Mouse (Mus musculus): ENCODE results near the gene Cpa5. TPM values are rescaled to one million over a fixed set of nuclear protein-coding genes. Genes with fewer than 3 reads are reported as not detected.

The Cpa5 gene
- polyA plus RNA-seq, 1 experiment from 2014 or later, result not detected

DNA sequence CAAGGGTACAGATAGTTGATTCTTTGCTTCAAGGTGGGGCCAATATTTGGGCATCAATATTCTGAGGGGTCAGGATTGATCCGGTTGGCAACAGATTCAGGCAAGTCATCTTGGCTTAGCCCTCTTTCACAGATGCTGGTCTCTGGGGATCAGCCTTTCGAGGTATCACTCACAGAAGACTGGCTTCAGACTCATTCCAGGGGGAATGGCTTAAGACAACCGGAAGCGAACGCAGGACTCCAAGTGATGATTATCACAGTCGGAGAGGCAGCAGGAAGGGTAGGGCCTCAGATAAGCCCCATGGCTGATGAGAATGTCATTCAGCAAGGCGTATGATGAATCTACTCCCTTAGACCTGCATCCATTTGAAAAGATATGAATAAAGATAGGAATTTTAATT is 16.4 kb upstream of the Cpa5 start:
- H3K9ac ChIP-seq (replicated peaks; ENCODE audit: low read length), result no peak overlapping the region
- no peak for ATAC-seq (ENCODE audit: low FRiP score, low TSS enrichment)

GRCm38 (mm10) chr6:30596230-30596898 is 14.4 kb upstream of the Cpa5 start:
- peaks cover 5% of the 10 kb centered on the region for H3K4me1 ChIP-seq (ENCODE audit: control insufficient read depth, insufficient read depth, low read length)
- no peak overlapping the region for H3K4me2 ChIP-seq (ENCODE audit: low read length)
- no peak overlapping the region for H3K9ac ChIP-seq (replicated peaks; ENCODE audit: low read length)
- DNase-seq (no peak), ATAC-seq (ENCODE audit: low FRiP score, low TSS enrichment) (no peak)
- no peaks in the 10 kb centered on the region for H3K27me3 ChIP-seq (ENCODE audit: control insufficient read depth, insufficient read depth, low read length)
- no peak overlapping the region for H3K4me3 ChIP-seq (replicated peaks; ENCODE audit: low read depth, low read length)
- 90% methylated on average over 8 of the region's 8 CpGs for WGBS
- no peaks in the 10 kb centered on the region for H3K36me3 ChIP-seq (ENCODE audit: control insufficient read depth, insufficient read depth, low read length)
- H3K27ac ChIP-seq (replicated peaks; ENCODE audit: low read depth, low read length), result no peak overlapping the region
- no peaks in the 10 kb centered on the region for H3K9me3 ChIP-seq (ENCODE audit: control insufficient read depth, low read length)

More for the DNA sequence above, 16.4 kb upstream of the Cpa5 start:
- Histone ChIP-seq H3K27me3 (ENCODE audit: control insufficient read depth, insufficient read depth, low read length) (no peaks in the 10 kb centered on the region), H3K27ac (replicated peaks; ENCODE audit: low read depth, low read length) (no peak overlapping the region), H3K4me3 (replicated peaks; ENCODE audit: low read depth, low read length) (no peak overlapping the region), H3K4me1 (ENCODE audit: control insufficient read depth, insufficient read depth, low read length) (peaks cover 5% of the 10 kb centered on the region), H3K36me3 (ENCODE audit: control insufficient read depth, insufficient read depth, low read length) (no peaks in the 10 kb centered on the region), H3K4me2 (ENCODE audit: low read length) (no peak overlapping the region), H3K9me3 (ENCODE audit: control insufficient read depth, low read length) (no peaks in the 10 kb centered on the region)
- 77% methylated on average over 7 of the region's 7 CpGs for WGBS
- no peak for DNase-seq

DNA sequence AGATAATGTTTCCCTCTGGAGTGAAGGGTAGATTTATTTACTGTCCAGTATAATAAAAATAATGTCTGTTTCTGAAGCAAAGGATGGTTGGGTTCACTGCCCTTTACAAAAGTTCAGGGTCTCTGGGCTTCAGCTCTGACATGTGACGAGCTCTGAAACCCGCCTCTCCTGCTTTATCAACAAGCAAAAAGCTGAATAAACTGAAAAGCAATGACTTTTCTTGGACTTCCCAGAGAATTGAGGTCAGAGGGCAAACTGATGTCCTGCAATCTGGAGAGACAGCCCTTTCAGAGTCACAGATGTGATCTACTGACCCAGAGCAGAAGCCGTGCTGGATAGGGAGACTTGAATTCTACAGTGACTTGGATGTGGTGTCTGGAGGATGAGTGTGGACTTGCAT is 10.8 kb upstream of the Cpa5 start:
- DNase-seq, result no peak
- Histone ChIP-seq H3K9ac (replicated peaks; ENCODE audit: low read length) (no peak overlapping the region), H3K9me3 (ENCODE audit: control insufficient read depth, low read length) (no peaks in the 10 kb centered on the region), H3K4me2 (ENCODE audit: low read length) (no peak overlapping the region), H3K27me3 (ENCODE audit: control insufficient read depth, insufficient read depth, low read length) (no peaks in the 10 kb centered on the region), H3K4me3 (replicated peaks; ENCODE audit: low read depth, low read length) (no peak overlapping the region), H3K36me3 (ENCODE audit: control insufficient read depth, insufficient read depth, low read length) (no peaks in the 10 kb centered on the region), H3K27ac (replicated peaks; ENCODE audit: low read depth, low read length) (no peak overlapping the region), H3K4me1 (ENCODE audit: control insufficient read depth, insufficient read depth, low read length) (no peaks in the 10 kb centered on the region)
- ATAC-seq (ENCODE audit: low FRiP score, low TSS enrichment), result no peak
- WGBS, result 58% methylated on average over 3 of the region's 3 CpGs

DNA sequence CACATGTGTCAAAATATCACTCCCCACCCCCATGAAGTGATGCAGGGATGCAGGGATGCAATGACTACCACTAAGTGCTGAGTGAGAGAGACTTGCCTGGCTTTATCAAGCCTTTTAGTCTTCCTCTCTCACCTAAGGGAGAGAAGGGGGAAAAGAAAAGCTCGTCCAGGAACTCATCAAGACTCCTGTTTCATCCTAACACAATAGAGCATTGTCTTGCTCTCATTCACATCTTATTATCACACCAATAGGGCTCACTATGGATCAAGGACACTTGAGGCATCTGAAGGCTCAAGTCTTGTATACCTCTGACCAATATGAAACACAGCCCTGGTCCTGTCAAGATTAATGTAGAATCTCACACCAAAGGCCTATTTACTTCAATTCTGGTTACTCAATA is 9.8 kb upstream of the Cpa5 start:
- Histone ChIP-seq H3K4me1 (ENCODE audit: control insufficient read depth, insufficient read depth, low read length) (no peaks in the 10 kb centered on the region), H3K9ac (replicated peaks; ENCODE audit: low read length) (no peak overlapping the region), H3K27ac (replicated peaks; ENCODE audit: low read depth, low read length) (no peak overlapping the region), H3K9me3 (ENCODE audit: control insufficient read depth, low read length) (no peaks in the 10 kb centered on the region), H3K4me2 (ENCODE audit: low read length) (no peak overlapping the region), H3K36me3 (ENCODE audit: control insufficient read depth, insufficient read depth, low read length) (no peaks in the 10 kb centered on the region), H3K4me3 (replicated peaks; ENCODE audit: low read depth, low read length) (no peak overlapping the region), H3K27me3 (ENCODE audit: control insufficient read depth, insufficient read depth, low read length) (no peaks in the 10 kb centered on the region)
- no peak for DNase-seq
- 44% methylated on average over 1 of the region's 1 CpGs for WGBS
- no peak for ATAC-seq (ENCODE audit: low FRiP score, low TSS enrichment)

DNA sequence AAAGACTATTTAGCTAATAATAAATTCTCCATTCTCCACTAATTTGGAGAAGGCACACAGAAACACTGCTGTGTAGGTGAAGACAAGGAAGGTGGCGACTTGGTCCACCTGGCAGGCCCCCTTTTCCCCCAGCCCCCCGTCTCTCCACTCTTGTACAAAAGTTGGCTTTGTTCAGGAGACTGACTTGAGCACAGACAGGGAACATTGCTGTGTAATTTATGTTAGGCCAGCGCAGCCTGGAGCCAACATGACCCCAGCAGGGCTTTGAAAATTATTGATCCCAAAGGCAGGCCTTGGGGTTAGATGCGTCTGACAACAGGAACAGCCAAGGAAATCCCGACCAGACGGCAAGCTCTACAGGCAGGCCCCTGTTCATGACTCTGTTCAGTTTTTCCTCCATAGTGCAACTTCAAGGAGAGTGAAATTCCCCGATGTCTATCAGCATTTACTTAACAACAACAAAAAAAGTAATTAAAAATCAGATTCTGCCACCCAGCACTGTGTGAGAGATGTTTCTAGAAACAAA is 6.4 kb upstream of the Cpa5 start:
- no peak for DNase-seq
- WGBS, result 79% methylated on average over 7 of the region's 7 CpGs
- no peak for ATAC-seq (ENCODE audit: low FRiP score, low TSS enrichment)

GRCm38 (mm10) chr6:30605111-30605510 is 5.7 kb upstream of the Cpa5 start:
- WGBS, result 91% methylated on average over 4 of the region's 4 CpGs
- no peak for DNase-seq

More for the DNA sequence above, 6.4 kb upstream of the Cpa5 start:
- no peaks in the 10 kb centered on the region for H3K27me3 ChIP-seq (ENCODE audit: control insufficient read depth, insufficient read depth, low read length)
- no peak overlapping the region for H3K9ac ChIP-seq (replicated peaks; ENCODE audit: low read length)
- no peak overlapping the region for H3K4me2 ChIP-seq (ENCODE audit: low read length)
- no peaks in the 10 kb centered on the region for H3K4me1 ChIP-seq (ENCODE audit: control insufficient read depth, insufficient read depth, low read length)
- no peak overlapping the region for H3K27ac ChIP-seq (replicated peaks; ENCODE audit: low read depth, low read length)
- H3K36me3 ChIP-seq (ENCODE audit: control insufficient read depth, insufficient read depth, low read length), result no peaks in the 10 kb centered on the region
- no peak overlapping the region for H3K4me3 ChIP-seq (replicated peaks; ENCODE audit: low read depth, low read length)
- no peaks in the 10 kb centered on the region for H3K9me3 ChIP-seq (ENCODE audit: control insufficient read depth, low read length)

DNA sequence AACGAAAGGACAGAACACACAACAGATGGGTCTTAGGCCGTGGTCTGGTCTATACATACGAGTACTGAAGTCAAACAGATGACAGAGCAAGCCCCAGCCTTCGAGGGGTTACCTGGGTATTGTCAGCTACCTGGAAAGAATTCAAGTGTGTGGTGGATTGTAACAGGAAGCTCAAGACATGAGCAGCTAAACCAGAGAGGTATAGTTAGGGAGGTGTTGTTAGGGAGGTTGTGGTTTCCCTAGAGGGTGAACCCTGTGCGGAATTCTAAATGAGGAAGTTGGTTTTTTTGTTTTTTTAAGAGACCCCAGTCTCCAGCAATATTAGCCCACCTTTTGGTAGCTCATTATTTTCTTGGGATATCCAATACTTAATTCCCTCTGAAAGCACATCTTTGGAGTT is 5.1 kb upstream of the Cpa5 start:
- no peak for DNase-seq
- Histone ChIP-seq H3K4me3 (replicated peaks; ENCODE audit: low read depth, low read length) (no peak overlapping the region), H3K27me3 (ENCODE audit: control insufficient read depth, insufficient read depth, low read length) (no peaks in the 10 kb centered on the region), H3K4me1 (ENCODE audit: control insufficient read depth, insufficient read depth, low read length) (no peaks in the 10 kb centered on the region), H3K9me3 (ENCODE audit: control insufficient read depth, low read length) (no peaks in the 10 kb centered on the region), H3K27ac (replicated peaks; ENCODE audit: low read depth, low read length) (no peak overlapping the region), H3K4me2 (ENCODE audit: low read length) (no peak overlapping the region), H3K36me3 (ENCODE audit: control insufficient read depth, insufficient read depth, low read length) (no peaks in the 10 kb centered on the region), H3K9ac (replicated peaks; ENCODE audit: low read length) (no peak overlapping the region)
- WGBS, result 87% methylated on average over 5 of the region's 5 CpGs
- ATAC-seq (ENCODE audit: low FRiP score, low TSS enrichment), result no peak

More at GRCm38 (mm10) chr6:30605111-30605510, 5.7 kb upstream of the Cpa5 start:
- no peak for ATAC-seq (ENCODE audit: low FRiP score, low TSS enrichment)
- H3K4me2 ChIP-seq (ENCODE audit: low read length), result no peak overlapping the region
- H3K4me1 ChIP-seq (ENCODE audit: control insufficient read depth, insufficient read depth, low read length), result no peaks in the 10 kb centered on the region
- no peaks in the 10 kb centered on the region for H3K36me3 ChIP-seq (ENCODE audit: control insufficient read depth, insufficient read depth, low read length)
- H3K27me3 ChIP-seq (ENCODE audit: control insufficient read depth, insufficient read depth, low read length), result no peaks in the 10 kb centered on the region
- no peak overlapping the region for H3K9ac ChIP-seq (replicated peaks; ENCODE audit: low read length)
- no peaks in the 10 kb centered on the region for H3K9me3 ChIP-seq (ENCODE audit: control insufficient read depth, low read length)
- H3K4me3 ChIP-seq (replicated peaks; ENCODE audit: low read depth, low read length), result no peak overlapping the region
- no peak overlapping the region for H3K27ac ChIP-seq (replicated peaks; ENCODE audit: low read depth, low read length)

- H3K27ac ChIP-seq (replicated peaks; ENCODE audit: low read depth, low read length), result no peak overlapping the region
Observed at GRCm38 (mm10) chr6:30611212-30611611, 402 bp downstream of the Cpa5 start.

DNA sequence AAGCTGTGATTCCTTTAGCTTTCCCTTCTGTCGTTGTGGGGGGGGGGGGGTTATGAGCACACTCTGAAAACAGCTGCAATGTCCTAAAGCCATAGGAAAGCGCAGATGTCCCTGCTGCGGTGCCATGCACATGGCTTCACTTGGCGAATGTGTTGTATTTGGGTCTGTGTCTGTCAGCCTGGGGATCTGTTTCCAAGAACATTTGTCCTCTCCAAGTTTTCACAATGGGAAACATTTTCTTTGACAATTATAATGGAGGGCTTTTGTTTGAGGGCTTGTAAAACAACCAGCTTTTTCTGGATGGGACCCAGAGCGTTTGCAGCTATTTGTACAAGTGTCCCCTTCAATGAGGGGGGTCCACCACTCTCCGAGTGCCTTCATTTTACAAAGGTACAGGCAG is 3.4 kb downstream of the Cpa5 start:
- ATAC-seq (ENCODE audit: low FRiP score, low TSS enrichment), result no peak
- Histone ChIP-seq H3K4me3 (replicated peaks; ENCODE audit: low read depth, low read length) (no peak overlapping the region), H3K4me2 (ENCODE audit: low read length) (no peak overlapping the region), H3K27ac (replicated peaks; ENCODE audit: low read depth, low read length) (no peak overlapping the region), H3K36me3 (ENCODE audit: control insufficient read depth, insufficient read depth, low read length) (no peaks in the 10 kb centered on the region), H3K9ac (replicated peaks; ENCODE audit: low read length) (no peak overlapping the region), H3K27me3 (ENCODE audit: control insufficient read depth, insufficient read depth, low read length) (no peaks in the 10 kb centered on the region), H3K4me1 (ENCODE audit: control insufficient read depth, insufficient read depth, low read length) (peaks cover 48% of the 10 kb centered on the region), H3K9me3 (ENCODE audit: control insufficient read depth, low read length) (no peaks in the 10 kb centered on the region)
- whole genome bisulfite sequencing, result 71% methylated on average over 6 of the region's 6 CpGs
- no peak for DNase-seq

More at GRCm38 (mm10) chr6:30611212-30611611, 402 bp downstream of the Cpa5 start:
- H3K4me1 ChIP-seq (ENCODE audit: control insufficient read depth, insufficient read depth, low read length), result peaks cover 18% of the 10 kb centered on the region
- H3K9me3 ChIP-seq (ENCODE audit: control insufficient read depth, low read length), result no peaks in the 10 kb centered on the region
- ATAC-seq (ENCODE audit: low FRiP score, low TSS enrichment) (no peak), DNase-seq (no peak)
- no peaks in the 10 kb centered on the region for H3K36me3 ChIP-seq (ENCODE audit: control insufficient read depth, insufficient read depth, low read length)
- H3K27me3 ChIP-seq (ENCODE audit: control insufficient read depth, insufficient read depth, low read length), result no peaks in the 10 kb centered on the region
- no peak overlapping the region for H3K4me3 ChIP-seq (replicated peaks; ENCODE audit: low read depth, low read length)
- 29% methylated on average over 5 of the region's 5 CpGs for WGBS
- no peak overlapping the region for H3K9ac ChIP-seq (replicated peaks; ENCODE audit: low read length)
- no peak overlapping the region for H3K4me2 ChIP-seq (ENCODE audit: low read length)

Data from midbrain, embryonic 14.5 days (tissue).